Mouse (Mus musculus) spleen, adult 18-20 months (tissue): Measurements from ENCODE around the gene Ccdc194.

Experiments used
- DNase-seq, 2 experiments: peaks; one replicate each; pipeline ENCODE4 v3.0.0; 2022; ENCODE audit warnings: mixed read lengths in 2 of 2

The Ccdc194 gene

GRCm38 (mm10) chr8:71474785-71475701, 50.5 kb downstream of the Ccdc194 start:
- no peak for DNase-seq

GRCm38 (mm10) chr8:71474344-71474743, 51.2 kb downstream of the Ccdc194 start:
- DNase-seq = no peak

GRCm38 (mm10) chr8:71472601-71473386, 52.7 kb downstream of the Ccdc194 start:
- no peak for DNase-seq

- DNase-seq = no peak
Observed at GRCm38 (mm10) chr8:71471861-71472260, 53.6 kb downstream of the Ccdc194 start.

GRCm38 (mm10) chr8:71470913-71471255, 54.6 kb downstream of the Ccdc194 start:
- no peak for DNase-seq

GRCm38 (mm10) chr8:71470146-71470912, 55.2 kb downstream of the Ccdc194 start:
- DNase-seq = no peak
